Mouse (Mus musculus): Measurements from ENCODE around the gene Anp32a. TPM values are rescaled to one million over a fixed set of nuclear protein-coding genes. Genes with fewer than 3 reads are reported as not detected.
A peak's percentile ranks its signal among the peaks of the same experiment; 100 is the strongest.

Gene Anp32a
- total RNA-seq (2012; rRNA removed) (182 and 205 TPM in 2 replicates), polyA plus RNA-seq (2012; ENCODE audit: insufficient read depth in 1 of 2, insufficient read length in 2 of 2, low read depth in 1 of 2, low replicate concordance in 2 of 2, missing spikeins in 1 of 2) (100 to 1,000 TPM; 362 to 516 TPM)

DNA sequence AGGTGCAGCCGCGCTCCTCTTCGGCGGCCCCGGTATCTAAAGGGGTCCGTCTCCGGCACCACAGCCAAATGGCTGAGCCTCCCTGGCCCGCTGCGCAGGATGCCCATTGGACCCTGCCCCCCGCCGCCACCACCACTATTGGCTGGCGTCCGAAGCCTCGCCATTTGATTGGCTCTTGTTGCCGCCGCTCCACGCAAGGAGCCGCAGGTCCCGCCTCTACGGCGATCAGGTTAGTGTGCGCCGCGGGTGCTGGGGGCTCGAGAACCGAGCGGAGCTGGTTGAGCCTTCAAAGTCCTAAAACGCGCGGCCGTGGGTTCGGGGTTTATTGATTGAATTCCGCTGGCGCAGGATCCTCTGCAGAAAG, at the start of gene Anp32a:
Anp32a (plus strand) TSS at position 171 of the 364 bp plus-strand sequence.
- peaks cover 0 to 18% of the 10 kb centered on the region in 2 experiments; a peak in 2 of 4 replicates for H3K36me3 ChIP-seq (ENCODE audit: control insufficient read depth in 1 of 2, insufficient read depth in 2 of 2, low read length in 2 of 2)
- H3K27ac ChIP-seq (ENCODE audit: control insufficient read depth, low read depth, low read length) = peak within 1 kb of the TSS; percentile 97
- H3K9ac ChIP-seq (ENCODE audit: control insufficient read depth, low read depth, low read length, poor library complexity, severe bottlenecking) = peak within 1 kb of the TSS; percentile 85
- H3K9me3 ChIP-seq (replicated peaks; ENCODE audit: insufficient read depth, low read length) = no peaks in the 10 kb centered on the region
- H3K4me1 ChIP-seq (ENCODE audit: control insufficient read depth in 1 of 2, insufficient read depth in 2 of 2, low read length in 2 of 2) = peaks cover 2 to 9% of the 10 kb centered on the region in 2 experiments; a peak in 3 of 4 replicates
- peaks cover 56% of the 10 kb centered on the region for H3K79me2 ChIP-seq (ENCODE audit: control insufficient read depth, insufficient read depth, low read length, poor library complexity)
- no peaks in the 10 kb centered on the region for H3K27me3 ChIP-seq (ENCODE audit: control insufficient read depth in 1 of 2, insufficient read depth in 2 of 2, low read length in 2 of 2)
- H3K4me3 ChIP-seq (ENCODE audit: control insufficient read depth in 1 of 2, insufficient read depth in 1 of 2, low read depth in 2 of 2, low read length in 2 of 2) = peak within 1 kb of the TSS; percentile 95 to 96
- DNase-seq (ENCODE audit: low read depth, low spot score) = peak; percentile 98
- TF ChIP-seq UBTF (IDR thresholded peaks at IDR 0.05; ENCODE audit: borderline replicate concordance, insufficient read depth, low read depth, low read length) (peak; percentile 68; the same call in 1 of the 2 replicates), GATA1 (IDR thresholded peaks at IDR 0.05; ENCODE audit: low read depth, low read length) (no peak), CHD2 (IDR thresholded peaks at IDR 0.05; ENCODE audit: low read length) (peak; percentile 87), RCOR1 (IDR thresholded peaks at IDR 0.05; ENCODE audit: low read depth, low read length) (0 out of 2 replicates have a peak, but pooled peaks have one; percentile 35), MYB (IDR thresholded peaks at IDR 0.05; ENCODE audit: low read depth, low read length) (no peak), HCFC1 (IDR thresholded peaks at IDR 0.05; ENCODE audit: low read depth, low read length) (peak; percentile 76), MAX (IDR thresholded peaks at IDR 0.05; ENCODE audit: low read length) (no peak; the same call in 1 of the 2 replicates), BHLHE40 (IDR thresholded peaks at IDR 0.05; ENCODE audit: borderline replicate concordance, low read depth, low read length) (0 out of 2 replicates have a peak, but pooled peaks have one; percentile 7), SIN3A (IDR thresholded peaks at IDR 0.05; ENCODE audit: low read length) (peak; percentile 57; the same call in 1 of the 2 replicates), POLR2AphosphoS2 (IDR thresholded peaks at IDR 0.05; ENCODE audit: low read length) (peak; percentile 79), JUND (IDR thresholded peaks at IDR 0.05; ENCODE audit: low read depth, low read length) (no peak), EP300 (IDR thresholded peaks at IDR 0.05; ENCODE audit: low read depth in 1 of 2, low read length in 2 of 2) (no peak), MAZ (IDR thresholded peaks at IDR 0.05; ENCODE audit: low read depth, low read length) (peak; percentile 87), POLR2A (IDR thresholded peaks at IDR 0.05; ENCODE audit: control insufficient read depth in 1 of 2, insufficient read depth in 1 of 2, low read depth in 1 of 2, low read length in 2 of 2, poor library complexity in 1 of 2) (peak; percentile 67 to 68; a peak in 3 of 4 replicates), ZMIZ1 (IDR thresholded peaks at IDR 0.05; ENCODE audit: low read depth, low read length) (peak; percentile 76), MXI1 (IDR thresholded peaks at IDR 0.05; ENCODE audit: low read depth, low read length) (peak; percentile 11; the same call in 1 of the 2 replicates), RAD21 (IDR thresholded peaks at IDR 0.05; ENCODE audit: low read depth, low read length) (no peak), USF1 (IDR thresholded peaks at IDR 0.05; ENCODE audit: low read depth, low read length) (no peak), TCF12 (IDR thresholded peaks at IDR 0.05; ENCODE audit: low read depth, low read length) (peak; percentile 60), MYC (IDR thresholded peaks at IDR 0.05; ENCODE audit: low read depth, low read length) (no peak), ETS1 (IDR thresholded peaks at IDR 0.05; ENCODE audit: low read depth, low read length) (0 out of 2 replicates have a peak, but pooled peaks have one; percentile 17), ZNF384 (IDR thresholded peaks at IDR 0.05; ENCODE audit: low read depth, low read length) (no peak), NRF1 (IDR thresholded peaks at IDR 0.05; ENCODE audit: insufficient read depth, low read depth, low read length, poor library complexity, severe bottlenecking) (peak; percentile 61), GABPA (IDR thresholded peaks at IDR 0.05; ENCODE audit: low read depth, low read length) (0 out of 2 replicates have a peak, but pooled peaks have one; percentile 33), KAT2A (conservative IDR thresholded peaks at IDR 0.05; ENCODE audit: low read depth, low read length) (peak; percentile 49; the same call in 1 of the 2 replicates), ZC3H11A (IDR thresholded peaks at IDR 0.05; ENCODE audit: low read depth, low read length) (no peak), CHD1 (IDR thresholded peaks at IDR 0.05; ENCODE audit: low read depth, low read length) (0 out of 2 replicates have a peak, but pooled peaks have one; percentile 15), POLR2AphosphoS5 (IDR thresholded peaks at IDR 0.05; ENCODE audit: borderline replicate concordance, low read depth, low read length) (no peak), ZKSCAN1 (IDR thresholded peaks at IDR 0.05; ENCODE audit: low read depth, low read length) (no peak), SMC3 (IDR thresholded peaks at IDR 0.05; ENCODE audit: low read depth, low read length) (no peak), E2F4 (IDR thresholded peaks at IDR 0.05; ENCODE audit: borderline replicate concordance, low read depth, low read length) (no peak), MEF2A (IDR thresholded peaks at IDR 0.05; ENCODE audit: extremely low read depth, insufficient replicate concordance, low read depth, low read length, poor library complexity, severe bottlenecking) (no peak), CTCF (IDR thresholded peaks at IDR 0.05 in 2 of 3, conservative IDR thresholded peaks at IDR 0.05 in 1 of 3; ENCODE audit: control insufficient read depth in 1 of 3, insufficient read depth in 1 of 3, low read depth in 2 of 3, low read length in 3 of 3, poor library complexity in 1 of 3, severe bottlenecking in 1 of 3) (no peak), TBP (IDR thresholded peaks at IDR 0.05; ENCODE audit: low read depth, low read length) (peak; percentile 52; the same call in 1 of the 2 replicates), NELFE (IDR thresholded peaks at IDR 0.05; ENCODE audit: low read depth, low read length) (peak; percentile 72), USF2 (IDR thresholded peaks at IDR 0.05; ENCODE audit: borderline replicate concordance in 1 of 2, insufficient read depth in 1 of 2, low read depth in 1 of 2, low read length in 2 of 2) (no peak)

Data from MEL (cell line).